19 mouse cellular contexts compared by ENCODE assay signal in genomic region chr5:120645851-120646250, GRCm38 (mm10). TPM values are rescaled to one million over a fixed set of nuclear protein-coding genes. Genes with fewer than 3 reads are reported as not detected.
DNase-seq lines count a peak whose midpoint lies in the region; ATAC-seq and TF ChIP-seq lines count a peak whose summit lies in the region.
"Had no signal": no experiment of that assay in that cellular context is flagged by ENCODE, and none has a peak within 500 bp of the region (broad histone marks: within the 10 kb centered on the region; RNA-seq: fewer than 3 reads in every experiment).

No protein-coding gene starts in this region.

- ATAC-seq in liver, embryonic 11.5 days (replicated peaks; ENCODE audit: low FRiP score) = no peak
- ATAC-seq: intestine, embryonic 15.5 days had no signal

- TF ChIP-seq POLR2A in liver, adult 2 months (IDR thresholded peaks at IDR 0.05; ENCODE audit: extremely low read depth, insufficient read depth, low read length) = no peak

- H3K4me3 ChIP-seq in liver, adult 2 months (ENCODE audit: insufficient read depth, low read depth, low read length) = no peak overlapping the region
- no peak overlapping the region for H3K4me3 ChIP-seq in liver, embryonic 11.5 days (ENCODE audit: low read depth, low read length)
- H3K4me3 ChIP-seq: embryonic facial prominence, embryonic 12.5 days; hindbrain, embryonic 10.5 days; intestine, embryonic 15.5 days; megakaryocyte, embryonic 14.5 days; neural tube, embryonic 13.5 days had no signal

- peaks cover 4% of the 10 kb centered on the region; the same call in 1 of the 2 replicates for H3K4me1 ChIP-seq in liver, adult 2 months (ENCODE audit: control insufficient read depth, insufficient read depth, low read length)
- peaks cover 18% of the 10 kb centered on the region for H3K4me1 ChIP-seq in liver, embryonic 11.5 days (replicated peaks; ENCODE audit: control insufficient read depth, insufficient read depth, low read length)

- WGBS in liver, adult 2 months = 8% methylated on average over 6 of the region's 6 CpGs
- 51% methylated on average over 6 of the region's 6 CpGs for WGBS in liver, embryonic 11.5 days

- no peaks in the 10 kb centered on the region for H3K79me2 ChIP-seq in liver, adult 2 months (ENCODE audit: control insufficient read depth, insufficient read depth, low read length)

- H3K36me3 ChIP-seq in liver, adult 2 months (ENCODE audit: control insufficient read depth, insufficient read depth, low read length) = no peaks in the 10 kb centered on the region
- H3K36me3 ChIP-seq in liver, embryonic 11.5 days (ENCODE audit: control insufficient read depth, insufficient read depth, low read length) = no peaks in the 10 kb centered on the region
- H3K36me3 ChIP-seq: embryonic facial prominence, embryonic 12.5 days; hindbrain, embryonic 10.5 days; intestine, embryonic 15.5 days; neural tube, embryonic 13.5 days had no signal

- H3K9me3 ChIP-seq in liver, embryonic 11.5 days (ENCODE audit: control insufficient read depth, low read length) = no peaks in the 10 kb centered on the region
- H3K9me3 ChIP-seq: embryonic facial prominence, embryonic 12.5 days; hindbrain, embryonic 10.5 days; intestine, embryonic 15.5 days; megakaryocyte, embryonic 14.5 days; neural tube, embryonic 13.5 days had no signal

- no peak overlapping the region for H3K27ac ChIP-seq in liver, adult 2 months (replicated peaks; ENCODE audit: insufficient read depth, low read depth, low read length)
- H3K27ac ChIP-seq in liver, embryonic 11.5 days (ENCODE audit: low read depth, low read length) = no peak overlapping the region
- H3K27ac ChIP-seq: embryonic facial prominence, embryonic 12.5 days; hindbrain, embryonic 10.5 days; intestine, embryonic 15.5 days; neural tube, embryonic 13.5 days had no signal

- H3K27me3 ChIP-seq in liver, adult 2 months (ENCODE audit: control insufficient read depth, insufficient read depth, low read length) = peaks cover 4% of the 10 kb centered on the region
- H3K27me3 ChIP-seq in liver, embryonic 11.5 days (replicated peaks; ENCODE audit: control insufficient read depth, insufficient read depth, low read length) = peaks cover 50% of the 10 kb centered on the region

- no peak for TF ChIP-seq CTCF in liver, adult 2 months (IDR thresholded peaks at IDR 0.05; ENCODE audit: low read depth, low read length)

- H3K4me2 ChIP-seq in liver, embryonic 11.5 days = no peak overlapping the region
- H3K4me2 ChIP-seq: embryonic facial prominence, embryonic 12.5 days; intestine, embryonic 15.5 days; lung, embryonic 14.5 days; neural tube, embryonic 13.5 days had no signal

- no peak overlapping the region for H3K9ac ChIP-seq in liver, adult 2 months (ENCODE audit: low read depth, low read length)
- no peak overlapping the region for H3K9ac ChIP-seq in liver, embryonic 11.5 days (ENCODE audit: low read depth, low read length)
- H3K9ac ChIP-seq: embryonic facial prominence, embryonic 12.5 days; intestine, embryonic 15.5 days; lung, embryonic 14.5 days; neural tube, embryonic 13.5 days had no signal

- DNase-seq in cerebellum, postnatal 25 days = peak; percentile 40 to 69
- DNase-seq in cerebellum, adult 11-12 months = no peak
- DNase-seq in liver, adult 2 months (ENCODE audit: extremely low read depth, low read depth, low spot score) = peak; percentile 67
- no peak for DNase-seq in liver, embryonic 11.5 days (ENCODE audit: low spot score)
- peak; percentile 27 for DNase-seq in adipocyte (ENCODE audit: low spot score)
- peak; percentile 60 for DNase-seq in kidney, postnatal 10 days
- no peak for DNase-seq in layer of hippocampus, adult 8-10 months (ENCODE audit: low spot score in 2 of 2)
- DNase-seq: liver; lung, embryonic 14.5 days had no signal

RNA-seq across cellular contexts. Expression of gene Rasal1, which starts 2.8 kb away (rescaled TPM):
- total RNA-seq in liver, adult 2 months (2014; rRNA removed) = 0.09 and 0.54 TPM in 2 replicates
- polyA plus RNA-seq in liver, adult 2 months (2012; rRNA removed) = 0.10 and 0.95 TPM in 2 replicates
- polyA plus RNA-seq in liver, embryonic 11.5 days (2014; fragmentation: Nextera tagmentation; extraction: Ambion mirVana) = 0.25 and 0.32 TPM in 2 replicates
- total RNA-seq in layer of hippocampus, adult 8-10 months (2022) = 100 to 1,000 TPM in 2 of 4 experiments, 10 to 100 TPM in 2; 84.4 to 112 (median 96.9) TPM
- total RNA-seq: granulocyte monocyte progenitor cell, adult 5-6 weeks had no signal
- polyA plus RNA-seq: C2C12; heart, embryonic 14.5 days; lung, embryonic 14.5 days had no signal

RNA-seq across cellular contexts. Expression of gene Cfap73, which starts 11.8 kb away (rescaled TPM):
- total RNA-seq in liver, adult 2 months (2014; rRNA removed) = not detected in 2 replicates
- not detected in 2 replicates for polyA plus RNA-seq in liver, adult 2 months (2012; rRNA removed)
- polyA plus RNA-seq in liver, embryonic 11.5 days (2014; fragmentation: Nextera tagmentation; extraction: Ambion mirVana) = not detected in 2 replicates
- under 1 TPM in 2 of 4 experiments, not detected in 2; 0.50 to 0.56 TPM for total RNA-seq in layer of hippocampus, adult 8-10 months (2022)
- total RNA-seq: ES-E14; granulocyte monocyte progenitor cell, adult 5-6 weeks; monocyte, adult 5-6 weeks had no signal
- polyA plus RNA-seq: C2C12; embryonic facial prominence, embryonic 12.5 days; heart, embryonic 14.5 days; intestine, embryonic 15.5 days; lung, embryonic 14.5 days; neural tube, embryonic 13.5 days had no signal

RNA-seq across cellular contexts. Expression of gene Ddx54, which starts 33.3 kb away (rescaled TPM):
- 15.2 and 19.8 TPM in 2 replicates for total RNA-seq in liver, adult 2 months (2014; rRNA removed)
- 24.2 and 24.6 TPM in 2 replicates for polyA plus RNA-seq in liver, adult 2 months (2012; rRNA removed)
- 46.7 and 47.0 TPM in 2 replicates for polyA plus RNA-seq in liver, embryonic 11.5 days (2014; fragmentation: Nextera tagmentation; extraction: Ambion mirVana)
- 10 to 100 TPM; 32.8 to 37.1 (median 35.7) TPM for total RNA-seq in layer of hippocampus, adult 8-10 months (2022)

RNA-seq across cellular contexts. Expression of gene Rita1, which starts 33.5 kb away (rescaled TPM):
- total RNA-seq in liver, adult 2 months (2014; rRNA removed) = 4.4 and 5.9 TPM in 2 replicates
- polyA plus RNA-seq in liver, adult 2 months (2012; rRNA removed) = 9.1 and 10.5 TPM in 2 replicates
- 9.0 and 13.1 TPM in 2 replicates for polyA plus RNA-seq in liver, embryonic 11.5 days (2014; fragmentation: Nextera tagmentation; extraction: Ambion mirVana)
- total RNA-seq in layer of hippocampus, adult 8-10 months (2022) = 10 to 100 TPM; 22.1 to 27.3 (median 24.7) TPM

RNA-seq across cellular contexts. Expression of gene Iqcd, which starts 57.0 kb away (rescaled TPM):
- total RNA-seq in liver, adult 2 months (2014; rRNA removed) = 0.09 TPM in 1 of 2 replicates, not detected in the other
- 0.15 and 0.22 TPM in 2 replicates for polyA plus RNA-seq in liver, adult 2 months (2012; rRNA removed)
- 1.3 and 1.5 TPM in 2 replicates for polyA plus RNA-seq in liver, embryonic 11.5 days (2014; fragmentation: Nextera tagmentation; extraction: Ambion mirVana)
- 1 to 10 TPM; 1.2 to 1.6 (median 1.5) TPM for total RNA-seq in layer of hippocampus, adult 8-10 months (2022)
- total RNA-seq: ES-E14; granulocyte monocyte progenitor cell, adult 5-6 weeks had no signal

Comparison
In these comparisons a context has a peak if more than half of its experiments do, and no peak if none do; other contexts are left out.
1. DNase-seq: peak in cerebellum, postnatal 25 days (2 of 2), liver, adult 2 months (single experiment), adipocyte (single experiment) and kidney, postnatal 10 days (single experiment); none in cerebellum, adult 11-12 months (single experiment), liver, embryonic 11.5 days (single experiment) and layer of hippocampus, adult 8-10 months (0 of 2).
2. RNA of gene Rasal1, which starts 2.8 kb away (total RNA-seq): 84.4 to 112 TPM in layer of hippocampus, adult 8-10 months; 0.09 to 0.54 TPM in liver, adult 2 months; every median in the first group is over 10 times any median in the second.